Mouse (Mus musculus) myocyte (in vitro differentiated cells): ENCODE measurements at regions not wholly inside any gene's neighbourhood (a gene's known extent, or its start where the extent isn't known, plus 50 kb on each side); places are given as distances from the start of the nearest gene placed in this dataset.

Source experiments
- CEBPB ChIP-seq: IDR thresholded peaks from 2 replicates; pipeline ENCODE4 v1.6.1; 2011; ENCODE audit warnings: mild to moderate bottlenecking, moderate library complexity; ENCODE audit not compliant: poor library complexity, insufficient read depth, severe bottlenecking
- MAX ChIP-seq: IDR thresholded peaks from one replicate; pipeline ENCODE4 v1.6.1; 2011; ENCODE audit warnings: low read depth, mild to moderate bottlenecking, control low read depth
- MYOD1 ChIP-seq, 3 experiments: IDR thresholded peaks; one replicate each; pipeline ENCODE4 v1.6.1; 2011; ENCODE audit warnings: control low read depth in 2 of 3, low read depth in 2 of 3, mild to moderate bottlenecking in 2 of 3, moderate library complexity in 1 of 3; ENCODE audit not compliant: insufficient read length in 2 of 3, control insufficient read depth in 1 of 3
- MYOG ChIP-seq, 3 experiments: IDR thresholded peaks; one replicate each; pipeline ENCODE4 v1.6.1; 2011; ENCODE audit warnings: control low read depth in 2 of 3, low read depth in 2 of 3, mild to moderate bottlenecking in 2 of 3; ENCODE audit not compliant: insufficient read length in 2 of 3, control insufficient read depth in 1 of 3, insufficient read depth in 1 of 3
- POLR2A ChIP-seq: IDR thresholded peaks from one replicate; pipeline ENCODE4 v1.6.1; 2011; ENCODE audit warnings: low read depth, mild to moderate bottlenecking, control low read depth, moderate library complexity; ENCODE audit not compliant: insufficient read length
- TCF12 ChIP-seq: IDR thresholded peaks from one replicate; pipeline ENCODE4 v1.6.1; 2011; ENCODE audit warnings: mild to moderate bottlenecking, control low read depth; ENCODE audit not compliant: poor library complexity, insufficient read depth, severe bottlenecking
- USF1 ChIP-seq: IDR thresholded peaks from one replicate; pipeline ENCODE4 v1.6.1; 2011; ENCODE audit warnings: low read depth, mild to moderate bottlenecking, control low read depth, moderate library complexity

- no peak for TF ChIP-seq POLR2A
- no peak for TF ChIP-seq MYOD1 (IDR thresholded peaks at IDR 0.05; ENCODE audit: control insufficient read depth in 1 of 3, insufficient read length in 2 of 3, low read depth in 2 of 3)
- TF ChIP-seq TCF12 = no peak
- no peak for TF ChIP-seq MYOG (IDR thresholded peaks at IDR 0.05; ENCODE audit: control insufficient read depth in 1 of 3, insufficient read depth in 1 of 3, insufficient read length in 2 of 3, low read depth in 2 of 3)
- no peak for TF ChIP-seq CEBPB
- no peak for TF ChIP-seq MAX
- TF ChIP-seq USF1 = no peak
Observed at GRCm38 (mm10) chr11:71390151-71390550, 159.6 kb upstream of the Nlrp1b start.
